Mouse (Mus musculus): Measurements from ENCODE around the gene Grk2.

DNA sequence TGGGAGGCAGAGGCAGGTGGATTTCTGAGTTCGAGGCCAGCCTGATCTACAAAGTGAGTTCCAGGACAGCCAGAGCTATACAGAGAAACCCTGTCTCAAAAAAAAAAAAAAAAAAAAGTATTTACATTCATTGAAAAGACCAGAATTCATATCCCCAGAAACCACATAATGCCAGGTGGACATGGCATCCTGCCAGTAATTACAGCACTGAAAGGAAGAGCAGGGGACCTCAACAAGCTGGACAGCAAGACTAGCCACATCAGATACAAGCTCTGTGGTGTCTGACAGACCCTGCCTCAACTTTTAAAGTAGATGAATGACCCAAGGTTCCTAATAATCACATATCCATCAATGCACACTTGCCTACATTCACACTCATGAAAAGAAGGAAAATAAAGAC is 15.6 kb upstream of the Grk2 start:
- TF ChIP-seq CTCF (IDR thresholded peaks at IDR 0.05; ENCODE audit: low read depth) (no peak), EP300 (IDR thresholded peaks at IDR 0.05; ENCODE audit: low read depth) (no peak)

Measured in heart, postnatal 0 days (tissue).